Mouse (Mus musculus): ENCODE data around the gene Capsl. TPM values are rescaled to one million over a fixed set of nuclear protein-coding genes. Genes with fewer than 3 reads are reported as not detected.

The Capsl gene
- polyA plus RNA-seq (2014; fragmentation: Nextera tagmentation; extraction: Ambion mirVana), result 1.4 and 2.4 TPM in 2 replicates

DNA sequence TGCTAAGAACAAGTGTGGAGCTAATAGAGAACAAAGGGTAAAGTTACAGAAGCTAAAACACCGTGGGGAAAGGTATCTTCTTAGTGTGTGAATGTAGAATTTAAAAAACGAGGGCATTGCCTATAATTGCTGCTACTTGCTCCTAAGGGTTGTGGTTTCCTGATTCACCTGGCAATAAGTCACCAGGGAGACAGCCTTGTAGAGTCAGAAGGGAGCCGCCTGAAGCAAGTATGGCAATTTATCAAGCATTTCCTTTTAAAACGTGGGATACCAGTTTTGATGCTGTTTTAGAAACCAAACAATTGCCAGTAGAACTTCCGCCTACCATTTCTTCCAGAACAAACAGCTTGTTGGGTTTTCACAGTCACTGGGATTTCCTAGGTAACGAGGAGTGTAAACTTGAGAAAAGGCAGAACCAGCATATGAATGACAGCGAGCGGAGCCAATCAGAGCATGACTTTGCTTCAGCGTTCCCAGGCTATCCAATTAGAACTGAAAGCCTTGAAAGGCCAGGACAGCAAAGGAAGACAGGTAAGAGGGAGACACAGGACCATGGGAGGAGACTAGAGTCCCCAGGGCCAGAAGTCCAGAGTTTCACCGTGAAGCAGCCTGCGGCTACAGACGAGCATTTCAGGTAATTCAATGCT, at the start of gene Capsl:
Gene Capsl, plus strand, starts transcription at position 495 of the 647 bp plus-strand sequence.
- no peak within 1 kb of the TSS for H3K27ac ChIP-seq (replicated peaks; ENCODE audit: low read depth, low read length)
- ATAC-seq (replicated peaks; ENCODE audit: insufficient number of reproducible peaks, low FRiP score, low TSS enrichment, low read depth) (no peak), DNase-seq (ENCODE audit: low spot score) (peak; percentile 66)
- WGBS, result 50% methylated on average over 12 of the region's 12 CpGs
- H3K36me3 ChIP-seq (replicated peaks; ENCODE audit: control insufficient read depth, insufficient read depth, low read depth, low read length), result no peaks in the 10 kb centered on the region
- no peaks in the 10 kb centered on the region for H3K9me3 ChIP-seq (replicated peaks; ENCODE audit: control insufficient read depth, low read length)
- no peaks in the 10 kb centered on the region for H3K27me3 ChIP-seq (ENCODE audit: control insufficient read depth, insufficient read depth, low read length)
- H3K4me3 ChIP-seq (ENCODE audit: low read depth, low read length), result no peak within 1 kb of the TSS
- no peaks in the 10 kb centered on the region for H3K4me1 ChIP-seq (ENCODE audit: control insufficient read depth, insufficient read depth, low read length)
- no peak within 1 kb of the TSS for H3K4me2 ChIP-seq (ENCODE audit: low read depth, low read length)
- no peak within 1 kb of the TSS for H3K9ac ChIP-seq (replicated peaks; ENCODE audit: low read length)

DNA sequence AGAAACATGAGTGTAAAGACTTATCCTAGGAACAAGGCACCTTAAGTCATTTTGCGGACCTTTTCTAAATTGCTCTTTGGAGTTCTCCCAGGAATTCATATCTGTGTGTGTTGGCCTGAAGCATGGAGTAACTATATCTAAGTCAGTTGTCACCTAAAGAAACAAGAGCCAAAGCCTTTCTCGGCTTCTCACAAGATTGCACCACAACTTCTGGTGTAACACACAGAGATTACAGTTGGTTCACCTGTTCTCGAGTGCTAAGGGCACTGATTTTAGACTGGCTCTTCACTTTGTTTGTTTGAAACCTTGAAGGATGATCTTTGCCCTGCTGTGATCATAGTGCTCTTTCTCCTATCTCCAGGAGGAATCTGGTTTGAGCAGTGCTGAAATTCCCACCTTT, 26.4 kb upstream of the Capsl start:
- 90% methylated on average over 3 of the region's 3 CpGs for WGBS
- Histone ChIP-seq H3K9me3 (replicated peaks; ENCODE audit: control insufficient read depth, low read length) (no peaks in the 10 kb centered on the region), H3K36me3 (replicated peaks; ENCODE audit: control insufficient read depth, insufficient read depth, low read depth, low read length) (no peaks in the 10 kb centered on the region), H3K27ac (replicated peaks; ENCODE audit: low read depth, low read length) (no peak overlapping the region), H3K9ac (replicated peaks; ENCODE audit: low read length) (no peak overlapping the region), H3K27me3 (ENCODE audit: control insufficient read depth, insufficient read depth, low read length) (no peaks in the 10 kb centered on the region), H3K4me2 (ENCODE audit: low read depth, low read length) (no peak overlapping the region), H3K4me1 (ENCODE audit: control insufficient read depth, insufficient read depth, low read length) (no peaks in the 10 kb centered on the region), H3K4me3 (ENCODE audit: low read depth, low read length) (no peak overlapping the region)
- ATAC-seq (replicated peaks; ENCODE audit: insufficient number of reproducible peaks, low FRiP score, low TSS enrichment, low read depth) (no peak), DNase-seq (ENCODE audit: low spot score) (no peak)

DNA sequence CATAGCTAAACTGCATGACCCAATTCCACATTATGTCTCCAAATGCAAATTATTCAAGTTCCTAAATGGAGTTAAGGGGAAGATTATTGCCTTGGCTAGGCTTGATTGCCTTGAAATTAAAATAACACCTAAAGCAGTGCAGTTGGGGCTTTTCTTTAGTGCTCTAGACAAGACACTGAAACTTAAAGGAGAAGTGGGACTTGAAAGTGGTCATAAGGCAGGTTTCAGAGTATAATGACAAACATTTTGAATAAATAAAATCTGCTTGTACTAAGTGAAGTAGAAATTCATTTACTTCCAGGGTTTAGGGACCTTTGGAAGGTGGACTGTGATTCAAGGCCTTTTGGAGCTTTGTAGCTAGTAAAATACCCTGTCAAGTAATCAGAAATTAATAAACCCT, 14.7 kb upstream of the Capsl start:
- no peaks in the 10 kb centered on the region for H3K9me3 ChIP-seq (replicated peaks; ENCODE audit: control insufficient read depth, low read length)
- no peak for ATAC-seq (replicated peaks; ENCODE audit: insufficient number of reproducible peaks, low FRiP score, low TSS enrichment, low read depth)

DNA sequence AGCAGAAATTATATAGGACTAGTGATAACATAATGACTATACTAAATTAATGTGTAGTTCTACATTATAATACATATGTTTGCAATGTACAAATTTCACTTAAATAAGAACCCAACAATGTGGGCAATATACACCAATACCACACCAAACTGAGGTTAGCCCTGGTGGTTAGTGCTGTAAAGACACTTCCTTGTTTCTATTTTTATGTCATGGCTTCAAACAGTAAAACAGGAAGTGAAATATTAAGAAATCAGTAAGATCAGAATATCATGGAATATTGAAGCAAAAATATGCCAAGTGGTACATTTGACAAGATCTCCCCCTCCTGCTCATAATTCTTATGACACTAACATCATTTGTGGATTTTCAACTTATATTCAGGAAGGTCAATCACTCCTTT, 8.0 kb upstream of the Capsl start:
- H3K4me1 ChIP-seq (ENCODE audit: control insufficient read depth, insufficient read depth, low read length), result no peaks in the 10 kb centered on the region
- H3K4me2 ChIP-seq (ENCODE audit: low read depth, low read length), result no peak overlapping the region
- no peak overlapping the region for H3K9ac ChIP-seq (replicated peaks; ENCODE audit: low read length)
- no peak overlapping the region for H3K27ac ChIP-seq (replicated peaks; ENCODE audit: low read depth, low read length)
- no peaks in the 10 kb centered on the region for H3K9me3 ChIP-seq (replicated peaks; ENCODE audit: control insufficient read depth, low read length)
- no peak overlapping the region for H3K4me3 ChIP-seq (ENCODE audit: low read depth, low read length)
- no peaks in the 10 kb centered on the region for H3K27me3 ChIP-seq (ENCODE audit: control insufficient read depth, insufficient read depth, low read length)
- ATAC-seq (replicated peaks; ENCODE audit: insufficient number of reproducible peaks, low FRiP score, low TSS enrichment, low read depth) (no peak), DNase-seq (ENCODE audit: low spot score) (no peak)
- no peaks in the 10 kb centered on the region for H3K36me3 ChIP-seq (replicated peaks; ENCODE audit: control insufficient read depth, insufficient read depth, low read depth, low read length)

More for the DNA sequence above, 14.7 kb upstream of the Capsl start:
- H3K27me3 ChIP-seq (ENCODE audit: control insufficient read depth, insufficient read depth, low read length), result no peaks in the 10 kb centered on the region
- DNase-seq (ENCODE audit: low spot score), result no peak
- H3K9ac ChIP-seq (replicated peaks; ENCODE audit: low read length), result no peak overlapping the region
- no peak overlapping the region for H3K4me3 ChIP-seq (ENCODE audit: low read depth, low read length)
- H3K4me1 ChIP-seq (ENCODE audit: control insufficient read depth, insufficient read depth, low read length), result no peaks in the 10 kb centered on the region
- no peaks in the 10 kb centered on the region for H3K36me3 ChIP-seq (replicated peaks; ENCODE audit: control insufficient read depth, insufficient read depth, low read depth, low read length)
- H3K4me2 ChIP-seq (ENCODE audit: low read depth, low read length), result no peak overlapping the region
- no peak overlapping the region for H3K27ac ChIP-seq (replicated peaks; ENCODE audit: low read depth, low read length)

DNA sequence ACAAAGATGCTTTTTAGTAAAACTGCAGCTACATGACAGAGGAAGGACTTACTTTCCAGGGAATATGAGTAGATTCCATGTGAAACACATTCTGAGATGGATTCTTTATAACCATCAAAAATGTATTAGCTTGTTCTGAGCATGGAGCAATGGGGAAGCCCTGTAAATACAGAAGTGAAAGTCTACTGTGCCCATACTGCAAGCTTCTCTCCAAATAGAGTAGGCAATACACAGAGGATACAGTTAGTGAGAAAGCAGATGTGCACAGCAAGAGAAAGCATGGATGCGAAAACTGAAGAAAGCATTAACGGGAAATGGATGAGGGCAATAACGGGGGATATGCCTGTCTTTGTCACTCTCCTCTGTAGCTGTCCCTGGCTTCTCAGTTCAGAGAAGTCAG, 6.0 kb upstream of the Capsl start:
- no peaks in the 10 kb centered on the region for H3K9me3 ChIP-seq (replicated peaks; ENCODE audit: control insufficient read depth, low read length)
- H3K4me3 ChIP-seq (ENCODE audit: low read depth, low read length), result no peak overlapping the region
- no peak for ATAC-seq (replicated peaks; ENCODE audit: insufficient number of reproducible peaks, low FRiP score, low TSS enrichment, low read depth)
- no peaks in the 10 kb centered on the region for H3K27me3 ChIP-seq (ENCODE audit: control insufficient read depth, insufficient read depth, low read length)
- no peak overlapping the region for H3K9ac ChIP-seq (replicated peaks; ENCODE audit: low read length)
- no peak for DNase-seq (ENCODE audit: low spot score)
- no peaks in the 10 kb centered on the region for H3K36me3 ChIP-seq (replicated peaks; ENCODE audit: control insufficient read depth, insufficient read depth, low read depth, low read length)
- no peak overlapping the region for H3K27ac ChIP-seq (replicated peaks; ENCODE audit: low read depth, low read length)
- 83% methylated on average over 3 of the region's 3 CpGs for WGBS
- H3K4me2 ChIP-seq (ENCODE audit: low read depth, low read length), result no peak overlapping the region
- no peaks in the 10 kb centered on the region for H3K4me1 ChIP-seq (ENCODE audit: control insufficient read depth, insufficient read depth, low read length)

DNA sequence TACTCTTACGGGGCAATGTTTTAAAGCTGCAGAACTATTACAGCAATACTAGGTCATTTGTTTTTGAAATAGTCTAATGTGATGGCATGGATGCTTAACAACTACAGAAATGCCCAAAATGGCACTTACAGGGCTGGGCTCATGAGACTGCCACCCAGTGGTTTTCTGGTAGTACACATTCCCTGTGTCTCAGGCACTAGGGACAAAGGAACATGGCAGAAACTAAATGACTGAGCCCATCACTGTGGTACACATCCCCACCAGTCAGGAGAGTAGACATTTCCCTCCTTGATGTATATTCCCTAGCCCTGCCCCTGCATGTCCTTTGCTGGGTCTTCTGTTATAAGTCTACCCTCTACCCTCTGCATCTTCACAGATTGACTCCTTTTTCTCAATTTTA, 16.2 kb downstream of the Capsl start:
- Histone ChIP-seq H3K27me3 (ENCODE audit: control insufficient read depth, insufficient read depth, low read length) (no peaks in the 10 kb centered on the region), H3K4me1 (ENCODE audit: control insufficient read depth, insufficient read depth, low read length) (no peaks in the 10 kb centered on the region), H3K27ac (replicated peaks; ENCODE audit: low read depth, low read length) (no peak overlapping the region), H3K4me2 (ENCODE audit: low read depth, low read length) (no peak overlapping the region), H3K9me3 (replicated peaks; ENCODE audit: control insufficient read depth, low read length) (no peaks in the 10 kb centered on the region), H3K9ac (replicated peaks; ENCODE audit: low read length) (no peak overlapping the region), H3K4me3 (ENCODE audit: low read depth, low read length) (no peak overlapping the region), H3K36me3 (replicated peaks; ENCODE audit: control insufficient read depth, insufficient read depth, low read depth, low read length) (no peaks in the 10 kb centered on the region)
- ATAC-seq (replicated peaks; ENCODE audit: insufficient number of reproducible peaks, low FRiP score, low TSS enrichment, low read depth) (no peak), DNase-seq (ENCODE audit: low spot score) (no peak)
- WGBS, result 85% methylated on average over 1 of the region's 1 CpGs

DNA sequence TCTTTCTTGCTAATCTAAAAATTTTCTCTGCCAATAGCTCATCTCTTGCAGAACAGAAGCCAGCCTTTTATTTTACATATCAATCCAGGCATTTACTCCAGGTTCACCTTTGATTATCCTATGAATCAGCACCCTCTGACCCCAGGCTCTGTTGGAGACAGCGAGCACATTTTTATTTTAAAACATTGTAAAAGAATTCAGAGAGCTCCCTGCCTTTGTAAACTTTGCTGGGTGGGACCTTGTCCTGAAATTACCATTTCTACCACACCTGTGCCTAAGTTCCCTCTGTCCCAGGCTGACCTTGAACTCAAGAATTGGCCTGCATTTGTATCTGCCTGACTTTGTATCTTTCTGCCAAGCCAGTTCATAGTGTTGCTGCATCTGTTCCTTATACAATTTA, 17.0 kb downstream of the Capsl start:
- ATAC-seq (replicated peaks; ENCODE audit: insufficient number of reproducible peaks, low FRiP score, low TSS enrichment, low read depth) (no peak), DNase-seq (ENCODE audit: low spot score) (no peak)
- no peak overlapping the region for H3K4me2 ChIP-seq (ENCODE audit: low read depth, low read length)
- WGBS, result 45% methylated on average over 1 of the region's 1 CpGs
- H3K27ac ChIP-seq (replicated peaks; ENCODE audit: low read depth, low read length), result no peak overlapping the region
- H3K27me3 ChIP-seq (ENCODE audit: control insufficient read depth, insufficient read depth, low read length), result no peaks in the 10 kb centered on the region
- H3K4me3 ChIP-seq (ENCODE audit: low read depth, low read length), result no peak overlapping the region
- H3K9ac ChIP-seq (replicated peaks; ENCODE audit: low read length), result no peak overlapping the region
- no peaks in the 10 kb centered on the region for H3K4me1 ChIP-seq (ENCODE audit: control insufficient read depth, insufficient read depth, low read length)
- no peaks in the 10 kb centered on the region for H3K36me3 ChIP-seq (replicated peaks; ENCODE audit: control insufficient read depth, insufficient read depth, low read depth, low read length)
- H3K9me3 ChIP-seq (replicated peaks; ENCODE audit: control insufficient read depth, low read length), result no peaks in the 10 kb centered on the region

DNA sequence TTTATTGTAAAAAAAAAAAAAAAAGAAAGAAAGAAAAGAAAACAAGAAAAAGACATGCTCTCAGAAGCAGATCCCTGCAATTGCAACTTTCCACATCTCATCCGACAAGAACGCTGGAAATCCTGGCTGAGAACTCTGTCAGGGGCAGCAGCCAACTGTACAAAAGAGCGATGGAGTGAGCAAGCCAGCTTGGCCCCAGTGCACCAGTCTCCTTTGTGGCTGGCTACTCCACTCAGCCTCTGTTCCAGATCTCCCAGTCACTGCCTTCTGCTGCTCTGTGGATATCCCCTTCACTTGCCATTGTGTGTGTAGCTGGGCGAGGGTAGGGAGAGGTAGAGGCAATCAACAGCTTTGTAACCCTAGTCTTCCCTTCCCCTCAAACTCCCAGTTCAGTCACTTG, 18.4 kb downstream of the Capsl start:
- DNase-seq (ENCODE audit: low spot score) (no peak), ATAC-seq (replicated peaks; ENCODE audit: insufficient number of reproducible peaks, low FRiP score, low TSS enrichment, low read depth) (no peak)
- Histone ChIP-seq H3K27ac (replicated peaks; ENCODE audit: low read depth, low read length) (no peak overlapping the region), H3K4me2 (ENCODE audit: low read depth, low read length) (no peak overlapping the region), H3K4me1 (ENCODE audit: control insufficient read depth, insufficient read depth, low read length) (no peaks in the 10 kb centered on the region), H3K9me3 (replicated peaks; ENCODE audit: control insufficient read depth, low read length) (no peaks in the 10 kb centered on the region), H3K4me3 (ENCODE audit: low read depth, low read length) (no peak overlapping the region), H3K36me3 (replicated peaks; ENCODE audit: control insufficient read depth, insufficient read depth, low read depth, low read length) (no peaks in the 10 kb centered on the region), H3K27me3 (ENCODE audit: control insufficient read depth, insufficient read depth, low read length) (no peaks in the 10 kb centered on the region), H3K9ac (replicated peaks; ENCODE audit: low read length) (no peak overlapping the region)
- 88% methylated on average over 4 of the region's 4 CpGs for WGBS
